Mouse (Mus musculus): ENCODE measurements around the gene Bsg. TPM values are rescaled to one million over a fixed set of nuclear protein-coding genes. Genes with fewer than 3 reads are reported as not detected.
"Not testable (repeated sequence)": the region's sequence is repeated elsewhere in the genome, so short reads cannot be mapped to it uniquely, and the experiment has no call there.

Gene Bsg
- polyA plus RNA-seq, 1 experiment from 2014 or later = 847 TPM

DNA sequence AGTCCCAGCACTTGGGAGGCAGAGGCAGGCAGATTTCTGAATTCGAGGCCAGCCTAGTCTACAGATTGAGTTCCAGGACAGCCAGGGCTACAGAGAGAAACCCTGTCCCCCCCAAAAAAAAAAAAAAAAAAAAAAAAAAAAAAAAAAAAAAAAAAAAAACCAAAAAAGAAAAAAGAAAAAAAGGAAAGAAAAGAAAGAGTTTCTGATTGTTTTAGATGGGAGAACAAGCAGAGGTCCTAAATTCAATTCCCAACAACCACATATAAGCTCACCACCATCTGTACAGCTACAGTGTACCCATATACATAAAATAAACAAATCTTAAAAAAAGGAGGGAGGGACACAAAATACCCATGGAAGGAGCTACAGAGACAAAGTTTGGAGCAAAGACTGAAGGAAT is 55.4 kb downstream of the Bsg start:
- H3K36me3 ChIP-seq (ENCODE audit: control insufficient read depth, insufficient read depth, low read length) = peaks cover 60% of the 10 kb centered on the region
- not testable (repeated sequence) for H3K27ac ChIP-seq (ENCODE audit: low read depth, low read length); H3K9ac ChIP-seq (ENCODE audit: low read depth, low read length); ATAC-seq (ENCODE audit: low FRiP score, low TSS enrichment); H3K4me2 ChIP-seq (replicated peaks; ENCODE audit: low read depth, low read length); H3K4me1 ChIP-seq (ENCODE audit: control insufficient read depth, insufficient read depth, low read length); H3K27me3 ChIP-seq (ENCODE audit: control insufficient read depth, insufficient read depth, low read length); H3K4me3 ChIP-seq (ENCODE audit: low read length); H3K9me3 ChIP-seq (ENCODE audit: control insufficient read depth, low read length)
- 92% methylated on average over 1 of the region's 1 CpGs for WGBS

DNA sequence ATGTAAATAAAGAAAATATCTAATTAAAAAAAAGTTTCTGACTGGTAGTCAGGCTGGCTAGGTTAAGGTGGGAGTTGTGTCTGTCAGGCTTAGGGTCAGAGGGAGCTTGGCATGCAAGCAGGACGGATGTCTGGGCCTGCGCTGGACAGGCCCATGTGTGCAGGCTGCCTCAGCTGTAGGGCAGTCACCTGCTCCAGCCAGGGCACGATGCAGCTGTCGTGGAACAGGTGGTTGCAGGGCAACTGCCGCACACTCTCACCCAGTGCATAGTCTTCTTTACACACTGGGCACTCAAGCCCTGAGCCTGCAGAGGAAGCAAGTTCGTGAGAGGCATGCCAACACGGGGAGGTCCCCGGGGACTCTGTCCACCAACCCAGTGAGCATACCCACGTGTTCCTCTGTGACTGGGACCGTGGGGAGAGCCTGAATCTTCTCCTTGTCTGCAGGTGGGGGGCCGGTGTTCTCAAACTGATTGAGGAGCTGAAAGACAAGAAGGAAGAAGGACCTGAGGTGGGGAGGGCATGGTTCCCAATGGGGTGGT is 56.4 kb downstream of the Bsg start:
- H3K27me3 ChIP-seq (ENCODE audit: control insufficient read depth, insufficient read depth, low read length) = no peaks in the 10 kb centered on the region
- no peak overlapping the region for H3K4me3 ChIP-seq (ENCODE audit: low read length)
- no peak overlapping the region for H3K27ac ChIP-seq (ENCODE audit: low read depth, low read length)
- H3K4me2 ChIP-seq (replicated peaks; ENCODE audit: low read depth, low read length) = no peak overlapping the region
- no peak overlapping the region for H3K9ac ChIP-seq (ENCODE audit: low read depth, low read length)
- peaks cover 60% of the 10 kb centered on the region for H3K36me3 ChIP-seq (ENCODE audit: control insufficient read depth, insufficient read depth, low read length)
- 90% methylated on average over 11 of the region's 11 CpGs for WGBS
- H3K4me1 ChIP-seq (ENCODE audit: control insufficient read depth, insufficient read depth, low read length) = peaks cover 12% of the 10 kb centered on the region
- no peak for ATAC-seq (ENCODE audit: low FRiP score, low TSS enrichment)
- no peaks in the 10 kb centered on the region for H3K9me3 ChIP-seq (ENCODE audit: control insufficient read depth, low read length)

Other genes with a start within 250 kb of the Bsg start
- gene Vmn2r83, start 235.8 kb upstream of the Bsg start, polyA plus RNA-seq (2014; fragmentation: Nextera tagmentation; extraction: Ambion mirVana) = not detected in 2 replicates
- gene Plpp2, start 170.7 kb upstream of the Bsg start, polyA plus RNA-seq (2014; fragmentation: Nextera tagmentation; extraction: Ambion mirVana) = 34.9 and 43.3 TPM in 2 replicates
- 44.2 and 47.4 TPM in 2 replicates for gene Mier2, start 149.3 kb upstream of the Bsg start, polyA plus RNA-seq (2014; fragmentation: Nextera tagmentation; extraction: Ambion mirVana)
- gene Theg, start 117.2 kb upstream of the Bsg start, polyA plus RNA-seq (2014; fragmentation: Nextera tagmentation; extraction: Ambion mirVana) = not detected in 2 replicates
- gene C2cd4c, start 90.5 kb upstream of the Bsg start, polyA plus RNA-seq (2014; fragmentation: Nextera tagmentation; extraction: Ambion mirVana) = not detected in 2 replicates
- gene Shc2, start 66.6 kb upstream of the Bsg start, polyA plus RNA-seq (2014; fragmentation: Nextera tagmentation; extraction: Ambion mirVana) = 6.9 and 8.5 TPM in 2 replicates
- gene Odf3l2, start 58.8 kb upstream of the Bsg start, polyA plus RNA-seq (2014; fragmentation: Nextera tagmentation; extraction: Ambion mirVana) = not detected in 2 replicates
- 2.6 and 3.6 TPM in 2 replicates for gene Madcam1, start 39.9 kb upstream of the Bsg start, polyA plus RNA-seq (2014; fragmentation: Nextera tagmentation; extraction: Ambion mirVana)
- 85.7 and 90.9 TPM in 2 replicates for gene Tpgs1, start 35.1 kb upstream of the Bsg start, polyA plus RNA-seq (2014; fragmentation: Nextera tagmentation; extraction: Ambion mirVana)
- gene Cdc34, start 22.3 kb upstream of the Bsg start, polyA plus RNA-seq (2014; fragmentation: Nextera tagmentation; extraction: Ambion mirVana) = 105 and 108 TPM in 2 replicates
- 0.54 and 0.61 TPM in 2 replicates for gene Gzmm, start 15.5 kb upstream of the Bsg start, polyA plus RNA-seq (2014; fragmentation: Nextera tagmentation; extraction: Ambion mirVana)
- 0.11 and 0.14 TPM in 2 replicates for gene Hcn2, start 12.1 kb downstream of the Bsg start, polyA plus RNA-seq (2014; fragmentation: Nextera tagmentation; extraction: Ambion mirVana)
- 33.2 and 38.9 TPM in 2 replicates for gene Polrmt, start 42.1 kb downstream of the Bsg start, polyA plus RNA-seq (2014; fragmentation: Nextera tagmentation; extraction: Ambion mirVana)
- 0.11 and 0.61 TPM in 2 replicates for gene Fgf22, start 50.6 kb downstream of the Bsg start, polyA plus RNA-seq (2014; fragmentation: Nextera tagmentation; extraction: Ambion mirVana)
- 95.9 and 104 TPM in 2 replicates for gene Rnf126, start 62.5 kb downstream of the Bsg start, polyA plus RNA-seq (2014; fragmentation: Nextera tagmentation; extraction: Ambion mirVana)
- gene Fstl3, start 72.8 kb downstream of the Bsg start, polyA plus RNA-seq (2014; fragmentation: Nextera tagmentation; extraction: Ambion mirVana) = 4.9 and 8.2 TPM in 2 replicates
- gene Prss57, start 86.5 kb downstream of the Bsg start, polyA plus RNA-seq (2014; fragmentation: Nextera tagmentation; extraction: Ambion mirVana) = not detected in 2 replicates
- gene Palm, start 89.1 kb downstream of the Bsg start, polyA plus RNA-seq (2014; fragmentation: Nextera tagmentation; extraction: Ambion mirVana) = 101 and 136 TPM in 2 replicates
- 4.1 and 9.0 TPM in 2 replicates for gene Misp, start 116.5 kb downstream of the Bsg start, polyA plus RNA-seq (2014; fragmentation: Nextera tagmentation; extraction: Ambion mirVana)
- 279 and 333 TPM in 2 replicates for gene Ptbp1, start 149.9 kb downstream of the Bsg start, polyA plus RNA-seq (2014; fragmentation: Nextera tagmentation; extraction: Ambion mirVana)
- 9.6 and 11.1 TPM in 2 replicates for gene Prtn3, start 170.0 kb downstream of the Bsg start, polyA plus RNA-seq (2014; fragmentation: Nextera tagmentation; extraction: Ambion mirVana)
- 58.8 and 59.7 TPM in 2 replicates for gene Plppr3, start 170.1 kb downstream of the Bsg start, polyA plus RNA-seq (2014; fragmentation: Nextera tagmentation; extraction: Ambion mirVana)
- gene Elane, start 181.8 kb downstream of the Bsg start, polyA plus RNA-seq (2014; fragmentation: Nextera tagmentation; extraction: Ambion mirVana) = not detected in 2 replicates
- gene Cfd, start 186.4 kb downstream of the Bsg start, polyA plus RNA-seq (2014; fragmentation: Nextera tagmentation; extraction: Ambion mirVana) = not detected in 2 replicates
- 48.0 and 61.2 TPM in 2 replicates for gene Med16, start 204.4 kb downstream of the Bsg start, polyA plus RNA-seq (2014; fragmentation: Nextera tagmentation; extraction: Ambion mirVana)
- gene Gm26602, start 206.4 kb downstream of the Bsg start, polyA plus RNA-seq (2014; fragmentation: Nextera tagmentation; extraction: Ambion mirVana) = 4.6 and 10.8 TPM in 2 replicates
- 0.47 and 0.61 TPM in 2 replicates for gene Kiss1r, start 212.5 kb downstream of the Bsg start, polyA plus RNA-seq (2014; fragmentation: Nextera tagmentation; extraction: Ambion mirVana)
- 102 and 137 TPM in 2 replicates for gene R3hdm4, start 216.7 kb downstream of the Bsg start, polyA plus RNA-seq (2014; fragmentation: Nextera tagmentation; extraction: Ambion mirVana)
- gene Arid3a, start 222.6 kb downstream of the Bsg start, polyA plus RNA-seq (2014; fragmentation: Nextera tagmentation; extraction: Ambion mirVana) = 12.0 and 12.3 TPM in 2 replicates

Data from kidney, embryonic 14.5 days (tissue).